Mouse (Mus musculus): Measurements from ENCODE around the gene Bicra. TPM values are rescaled to one million over a fixed set of nuclear protein-coding genes. Genes with fewer than 3 reads are reported as not detected.

The Bicra gene
- total and polyA plus RNA-seq, 3 experiments = 5.8 to 8.4 (median 7.5) TPM

- H3K4me1 ChIP-seq (ENCODE audit: control insufficient read depth, insufficient read depth, low read length) = peaks cover 24% of the 10 kb centered on the region
- no peaks in the 10 kb centered on the region for H3K79me2 ChIP-seq (replicated peaks; ENCODE audit: control insufficient read depth, insufficient read depth, low read length)
- peaks cover 22% of the 10 kb centered on the region for H3K36me3 ChIP-seq (ENCODE audit: control insufficient read depth, insufficient read depth, low read length)
- H3K27ac ChIP-seq = peak overlapping the region; percentile 97
- TF ChIP-seq CTCF (IDR thresholded peaks at IDR 0.05) (no peak), POLR2A (IDR thresholded peaks at IDR 0.05; ENCODE audit: insufficient read depth, low read depth, low read length) (no peak), EP300 (IDR thresholded peaks at IDR 0.05; ENCODE audit: insufficient read depth, low read depth, low read length) (no peak)
- H3K9ac ChIP-seq (ENCODE audit: low read depth, low read length) = peak overlapping the region; percentile 17; the same call in 1 of the 2 replicates
- H3K4me3 ChIP-seq = peak overlapping the region; percentile 38
- no peaks in the 10 kb centered on the region for H3K27me3 ChIP-seq (ENCODE audit: control insufficient read depth, insufficient read depth, low read length)
- DNase-seq = no peak
- WGBS = 52% methylated on average over 7 of the region's 7 CpGs
- intact Hi-C loops (cut with DNase I) = loop anchor here (1.0 kb wide), 2 partner anchors 13 to 28 kb away; no protein-coding TSS in a partner anchor
Measured at GRCm38 (mm10) chr7:15961798-15962197, 85.9 kb downstream of the Bicra start.

GRCm38 (mm10) chr7:15961239-15961638 is 86.5 kb downstream of the Bicra start:
- WGBS = 16% methylated on average over 4 of the region's 4 CpGs
- H3K4me3 ChIP-seq = peak overlapping the region; percentile 38
- TF ChIP-seq EP300 (IDR thresholded peaks at IDR 0.05; ENCODE audit: insufficient read depth, low read depth, low read length) (no peak), POLR2A (IDR thresholded peaks at IDR 0.05; ENCODE audit: insufficient read depth, low read depth, low read length) (no peak), CTCF (IDR thresholded peaks at IDR 0.05) (no peak)
- intact Hi-C loops (cut with DNase I) = no loop called here
- H3K79me2 ChIP-seq (replicated peaks; ENCODE audit: control insufficient read depth, insufficient read depth, low read length) = no peaks in the 10 kb centered on the region
- H3K36me3 ChIP-seq (ENCODE audit: control insufficient read depth, insufficient read depth, low read length) = peaks cover 27% of the 10 kb centered on the region
- DNase-seq = no peak
- H3K27me3 ChIP-seq (ENCODE audit: control insufficient read depth, insufficient read depth, low read length) = no peaks in the 10 kb centered on the region
- peak overlapping the region; percentile 97 for H3K27ac ChIP-seq
- peak overlapping the region; percentile 17 for H3K9ac ChIP-seq (ENCODE audit: low read depth, low read length)
- H3K4me1 ChIP-seq (ENCODE audit: control insufficient read depth, insufficient read depth, low read length) = peaks cover 26% of the 10 kb centered on the region

- Histone ChIP-seq H3K36me3 (ENCODE audit: control insufficient read depth, insufficient read depth, low read length) (peaks cover 32% of the 10 kb centered on the region), H3K4me1 (ENCODE audit: control insufficient read depth, insufficient read depth, low read length) (peaks cover 30% of the 10 kb centered on the region), H3K27ac (peak overlapping the region; percentile 97), H3K27me3 (ENCODE audit: control insufficient read depth, insufficient read depth, low read length) (no peaks in the 10 kb centered on the region), H3K79me2 (replicated peaks; ENCODE audit: control insufficient read depth, insufficient read depth, low read length) (no peaks in the 10 kb centered on the region), H3K9ac (ENCODE audit: low read depth, low read length) (peak overlapping the region; percentile 1; the same call in 1 of the 2 replicates), H3K4me3 (peak overlapping the region; percentile 38; the same call in 1 of the 2 replicates)
- intact Hi-C loops (cut with DNase I) = no loop called here
- peak; percentile 42; the same call in 1 of the 2 replicates for TF ChIP-seq POLR2A (IDR thresholded peaks at IDR 0.05; ENCODE audit: insufficient read depth, low read depth, low read length)
- TF ChIP-seq CTCF (IDR thresholded peaks at IDR 0.05) = no peak
- TF ChIP-seq EP300 (IDR thresholded peaks at IDR 0.05; ENCODE audit: insufficient read depth, low read depth, low read length) = peak; percentile 83; the same call in 1 of the 2 replicates
- DNase-seq = peak in 1 of 2 experiments; percentile 66
- WGBS = 19% methylated on average over 4 of the region's 4 CpGs
Measured at GRCm38 (mm10) chr7:15960691-15961090, 87.0 kb downstream of the Bicra start.

GRCm38 (mm10) chr7:15956143-15956542 is 91.6 kb downstream of the Bicra start:
- peaks cover 43% of the 10 kb centered on the region for H3K36me3 ChIP-seq (ENCODE audit: control insufficient read depth, insufficient read depth, low read length)
- intact Hi-C loops (cut with DNase I) = no loop called here
- TF ChIP-seq POLR2A (IDR thresholded peaks at IDR 0.05; ENCODE audit: insufficient read depth, low read depth, low read length) (no peak), EP300 (IDR thresholded peaks at IDR 0.05; ENCODE audit: insufficient read depth, low read depth, low read length) (no peak), CTCF (IDR thresholded peaks at IDR 0.05) (peak; percentile 31; the same call in 1 of the 2 replicates)
- H3K79me2 ChIP-seq (replicated peaks; ENCODE audit: control insufficient read depth, insufficient read depth, low read length) = no peaks in the 10 kb centered on the region
- 37% methylated on average over 5 of the region's 5 CpGs for WGBS
- no peaks in the 10 kb centered on the region for H3K27me3 ChIP-seq (ENCODE audit: control insufficient read depth, insufficient read depth, low read length)
- DNase-seq = no peak
- peaks cover 32% of the 10 kb centered on the region for H3K4me1 ChIP-seq (ENCODE audit: control insufficient read depth, insufficient read depth, low read length)
- peak overlapping the region; percentile 88 for H3K27ac ChIP-seq
- H3K9ac ChIP-seq (ENCODE audit: low read depth, low read length) = peak overlapping the region; percentile 40
- H3K4me3 ChIP-seq = peak overlapping the region; percentile 9; the same call in 1 of the 2 replicates

- intact Hi-C loops (cut with DNase I) = loop anchor here (1.0 kb wide), 1 partner anchor 21 kb away; no protein-coding TSS in a partner anchor
- WGBS = 37% methylated on average over 7 of the region's 7 CpGs
- Histone ChIP-seq H3K4me1 (ENCODE audit: control insufficient read depth, insufficient read depth, low read length) (peaks cover 28% of the 10 kb centered on the region), H3K9ac (ENCODE audit: low read depth, low read length) (peak overlapping the region; percentile 40), H3K27ac (peak overlapping the region; percentile 88), H3K79me2 (replicated peaks; ENCODE audit: control insufficient read depth, insufficient read depth, low read length) (no peaks in the 10 kb centered on the region), H3K27me3 (ENCODE audit: control insufficient read depth, insufficient read depth, low read length) (no peaks in the 10 kb centered on the region), H3K4me3 (peak overlapping the region; percentile 29), H3K36me3 (ENCODE audit: control insufficient read depth, insufficient read depth, low read length) (peaks cover 41% of the 10 kb centered on the region)
- DNase-seq = peak; percentile 55 to 57
- TF ChIP-seq EP300 (IDR thresholded peaks at IDR 0.05; ENCODE audit: insufficient read depth, low read depth, low read length) = no peak
- TF ChIP-seq POLR2A (IDR thresholded peaks at IDR 0.05; ENCODE audit: insufficient read depth, low read depth, low read length) = no peak
- no peak for TF ChIP-seq CTCF (IDR thresholded peaks at IDR 0.05)
Measured at GRCm38 (mm10) chr7:15955509-15955908, 92.2 kb downstream of the Bicra start.

GRCm38 (mm10) chr7:15954978-15955443 is 92.7 kb downstream of the Bicra start:
- TF ChIP-seq CTCF (IDR thresholded peaks at IDR 0.05) (no peak), POLR2A (IDR thresholded peaks at IDR 0.05; ENCODE audit: insufficient read depth, low read depth, low read length) (peak; percentile 49; the same call in 1 of the 2 replicates), EP300 (IDR thresholded peaks at IDR 0.05; ENCODE audit: insufficient read depth, low read depth, low read length) (peak; percentile 96)
- Histone ChIP-seq H3K27me3 (ENCODE audit: control insufficient read depth, insufficient read depth, low read length) (no peaks in the 10 kb centered on the region), H3K9ac (ENCODE audit: low read depth, low read length) (no peak overlapping the region), H3K4me1 (ENCODE audit: control insufficient read depth, insufficient read depth, low read length) (peaks cover 25% of the 10 kb centered on the region), H3K27ac (peak overlapping the region; percentile 88), H3K36me3 (ENCODE audit: control insufficient read depth, insufficient read depth, low read length) (peaks cover 38% of the 10 kb centered on the region), H3K79me2 (replicated peaks; ENCODE audit: control insufficient read depth, insufficient read depth, low read length) (no peaks in the 10 kb centered on the region), H3K4me3 (no peak overlapping the region; the same call in none of the 2 replicates)
- DNase-seq = peak; percentile 83 to 88
- intact Hi-C loops (cut with DNase I) = loop anchor here (1.0 kb wide), 1 partner anchor 21 kb away; no protein-coding TSS in a partner anchor
- WGBS = 31% methylated on average over 21 of the region's 21 CpGs
